Mouse (Mus musculus) lung, postnatal 0 days (tissue): ENCODE measurements at regions not wholly inside any gene's neighbourhood (a gene's known extent, or its start where the extent isn't known, plus 50 kb on each side); places are given as distances from the start of the nearest gene placed in this dataset.

Experiments
- CTCF ChIP-seq: IDR thresholded peaks from 2 replicates; pipeline ENCODE4 v1.5.1; 2016; ENCODE audit warnings: antibody characterized with exemption, mild to moderate bottlenecking
- EP300 ChIP-seq: IDR thresholded peaks from 2 replicates; pipeline ENCODE4 v1.6.1; 2016; ENCODE audit warnings: antibody characterized with exemption, mild to moderate bottlenecking, control low read depth

GRCm38 (mm10) chr12:109971508-109971907, 307.4 kb upstream of the Dio3 start:
- TF ChIP-seq CTCF (no peak), EP300 (no peak)
